Mouse (Mus musculus) megakaryocyte progenitor cell, adult 5-6 weeks (primary cell): ENCODE results near the gene Ypel2. TPM values are rescaled to one million over a fixed set of nuclear protein-coding genes. Genes with fewer than 3 reads are reported as not detected.

Experiments
- ATAC-seq: replicated peaks from 2 replicates; pipeline ENCODE4 v1.8.0; 2016; ENCODE audit warnings: mild to moderate bottlenecking, moderate TSS enrichment, inconsistent platforms; ENCODE audit not compliant: poor library complexity
- total RNA-seq, 2 experiments: library from RNA; stranded (forward) in 1 of 2; stranded (reverse) in 1 of 2; fragments of 157-497, 149-512 nt in 1 of 2; fragments of 200-1000 nt in 1 of 2; gene quantifications; 2 replicates each; pipeline versions ENCODE4 v1.2.3 to v1.2.4; 2015 to 2017

Ypel2 gene
- total RNA-seq, 2 experiments from 2014 or later: 5.8 to 8.6 TPM

- no peak for ATAC-seq
Observed at GRCm38 (mm10) chr11:86906257-86906656, 87.2 kb downstream of the Ypel2 start.

- no peak for ATAC-seq
Observed at GRCm38 (mm10) chr11:86905261-86905660, 88.2 kb downstream of the Ypel2 start.

- ATAC-seq: no peak
Observed at GRCm38 (mm10) chr11:86904706-86905105, 88.8 kb downstream of the Ypel2 start.

GRCm38 (mm10) chr11:86898367-86898766 is 95.1 kb downstream of the Ypel2 start:
- ATAC-seq: peak; percentile 44; the same call in 1 of the 2 replicates

GRCm38 (mm10) chr11:86895567-86895966 is 97.9 kb downstream of the Ypel2 start:
- ATAC-seq: no peak

- no peak for ATAC-seq
Observed at GRCm38 (mm10) chr11:86895156-86895555, 98.4 kb downstream of the Ypel2 start.

- peak; percentile 93 for ATAC-seq
Observed at GRCm38 (mm10) chr11:86894171-86894577, 99.3 kb downstream of the Ypel2 start.

- ATAC-seq: no peak
Observed at GRCm38 (mm10) chr11:86892996-86893670, 100.4 kb downstream of the Ypel2 start.

Other genes starting within 250 kb of the Ypel2 start
- gene Cltc, start 236.1 kb downstream of the Ypel2 start, total RNA-seq (2015): 255 and 258 TPM in 2 replicates
- 139 and 142 TPM in 2 replicates for gene Cltc, start 236.1 kb downstream of the Ypel2 start, total RNA-seq (2017)
- gene Dhx40, start 186.0 kb downstream of the Ypel2 start, total RNA-seq (2015): 27.6 and 31.7 TPM in 2 replicates
- 33.4 and 34.6 TPM in 2 replicates for gene Dhx40, start 186.0 kb downstream of the Ypel2 start, total RNA-seq (2017)
- gene Gdpd1, start 80.4 kb upstream of the Ypel2 start, total RNA-seq (2015): 1.5 and 2.0 TPM in 2 replicates
- gene Gdpd1, start 80.4 kb upstream of the Ypel2 start, total RNA-seq (2017): 1.5 and 2.5 TPM in 2 replicates
- gene Smg8, start 93.1 kb upstream of the Ypel2 start, total RNA-seq (2015): 18.8 and 21.2 TPM in 2 replicates
- gene Smg8, start 93.1 kb upstream of the Ypel2 start, total RNA-seq (2017): 27.1 and 27.9 TPM in 2 replicates
- 41.1 and 47.6 TPM in 2 replicates for gene Prr11, start 115.0 kb upstream of the Ypel2 start, total RNA-seq (2015)
- gene Prr11, start 115.0 kb upstream of the Ypel2 start, total RNA-seq (2017): 9.5 and 11.3 TPM in 2 replicates
- 34.1 and 34.5 TPM in 2 replicates for gene Ska2, start 115.5 kb upstream of the Ypel2 start, total RNA-seq (2015)
- 25.3 and 35.4 TPM in 2 replicates for gene Ska2, start 115.5 kb upstream of the Ypel2 start, total RNA-seq (2017)
- 38.4 and 42.6 TPM in 2 replicates for gene Trim37, start 133.4 kb upstream of the Ypel2 start, total RNA-seq (2015)
- gene Trim37, start 133.4 kb upstream of the Ypel2 start, total RNA-seq (2017): 53.4 and 70.0 TPM in 2 replicates